Mouse (Mus musculus) cortical plate, adult 2 months (tissue): ENCODE measurements around the gene Psg19.

Experiments
- CTCF ChIP-seq: fragments of 200-500 bp; IDR thresholded peaks from 2 replicates; pipeline ENCODE4 v1.5.1; 2011; ENCODE audit warnings: mild to moderate bottlenecking, control low read depth, low read length; ENCODE audit not compliant: insufficient read depth; ENCODE audit errors: extremely low read depth
- POLR2A ChIP-seq: fragments of 200-500 bp; IDR thresholded peaks from 2 replicates; pipeline ENCODE4 v1.6.1; 2011; ENCODE audit warnings: mild to moderate bottlenecking, low read length, control low read depth; ENCODE audit not compliant: insufficient read depth; ENCODE audit errors: extremely low read depth

DNA sequence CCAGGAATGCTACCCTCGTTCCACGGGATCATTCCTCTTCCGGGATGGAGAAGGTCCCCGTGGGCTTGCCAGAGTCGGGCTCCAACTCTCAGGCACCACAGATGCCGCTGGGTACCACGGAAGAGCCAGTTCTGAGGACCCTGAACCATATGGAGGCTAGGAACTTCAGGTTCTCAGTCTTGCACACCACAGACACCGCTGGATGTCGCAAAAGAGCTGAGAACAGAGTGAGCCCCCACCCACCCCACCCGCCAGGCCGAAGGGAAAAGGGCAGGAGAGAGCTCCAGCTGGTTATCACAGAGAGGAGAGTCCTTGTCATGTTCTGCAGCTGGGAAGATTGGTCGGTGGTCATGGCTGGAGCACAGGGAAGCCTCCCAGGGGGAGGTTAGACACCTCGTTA is 34.0 kb upstream of the Psg19 start:
- TF ChIP-seq CTCF (no peak), POLR2A (no peak)
